ENCODE assay signal across 8 mouse cellular contexts in genomic region chr16:86838457-86839337, GRCm38 (mm10).
A peak's percentile ranks its signal among the peaks of the same experiment; 100 is the strongest.
DNase-seq lines count a peak whose midpoint lies in the region; ATAC-seq lines count a peak whose summit lies in the region.

No protein-coding gene starts in this region.

- no peak overlapping the region for H3K4me3 ChIP-seq in embryonic facial prominence, embryonic 10.5 days
- no peak overlapping the region for H3K4me3 ChIP-seq in intestine, embryonic 15.5 days (replicated peaks)
- H3K4me3 ChIP-seq in hindbrain, embryonic 16.5 days (ENCODE audit: low read length), result no peak overlapping the region

- H3K27ac ChIP-seq in embryonic facial prominence, embryonic 10.5 days (replicated peaks), result no peak overlapping the region
- no peak overlapping the region for H3K27ac ChIP-seq in intestine, embryonic 15.5 days
- H3K27ac ChIP-seq in hindbrain, embryonic 16.5 days (ENCODE audit: low read depth, low read length), result no peak overlapping the region

- no peaks in the 10 kb centered on the region for H3K9me3 ChIP-seq in embryonic facial prominence, embryonic 10.5 days
- H3K9me3 ChIP-seq in intestine, embryonic 15.5 days, result no peaks in the 10 kb centered on the region
- no peaks in the 10 kb centered on the region for H3K9me3 ChIP-seq in hindbrain, embryonic 16.5 days (ENCODE audit: control insufficient read depth, low read length)

- intact Hi-C loops in left cerebral cortex, postnatal 14 days (cut with DNase I), result no loop called here

- ATAC-seq in intestine, embryonic 15.5 days, result peak; percentile 61
- no peak for ATAC-seq in monocyte, adult 5-6 weeks (replicated peaks; ENCODE audit: insufficient number of reproducible peaks, low FRiP score, low TSS enrichment, poor library complexity, severe bottlenecking)
- ATAC-seq in hindbrain, embryonic 16.5 days, result no peak

- H3K4me2 ChIP-seq in intestine, embryonic 15.5 days (replicated peaks), result no peak overlapping the region
- no peak overlapping the region for H3K4me2 ChIP-seq in hindbrain, embryonic 16.5 days (ENCODE audit: low read length)

- H3K4me1 ChIP-seq in embryonic facial prominence, embryonic 10.5 days, result peaks cover 9% of the 10 kb centered on the region
- no peaks in the 10 kb centered on the region; the same call in 1 of the 2 replicates for H3K4me1 ChIP-seq in intestine, embryonic 15.5 days (replicated peaks)
- H3K4me1 ChIP-seq in hindbrain, embryonic 16.5 days (ENCODE audit: control insufficient read depth, insufficient read depth, low read depth, low read length), result no peaks in the 10 kb centered on the region

- 53% methylated on average over 6 of the region's 6 CpGs for whole genome bisulfite sequencing in embryonic facial prominence, embryonic 10.5 days
- 31% methylated on average over 6 of the region's 6 CpGs for WGBS in intestine, embryonic 15.5 days
- 50% methylated on average over 6 of the region's 6 CpGs for WGBS in hindbrain, embryonic 16.5 days

- DNase-seq in left cerebral cortex, postnatal 14 days (ENCODE audit: low spot score in 2 of 2), result peak; percentile 5 to 20
- no peak for DNase-seq in left cerebral cortex, adult 9 months (ENCODE audit: low spot score in 2 of 2)
- DNase-seq in embryonic facial prominence, embryonic 10.5 days (ENCODE audit: low spot score), result peak; percentile 12
- peak; percentile 15 for DNase-seq in retina, postnatal 1 day
- DNase-seq in B cell, adult 2 months, result no peak

- no peaks in the 10 kb centered on the region for H3K36me3 ChIP-seq in embryonic facial prominence, embryonic 10.5 days (replicated peaks)
- H3K36me3 ChIP-seq in intestine, embryonic 15.5 days, result no peaks in the 10 kb centered on the region
- no peaks in the 10 kb centered on the region for H3K36me3 ChIP-seq in hindbrain, embryonic 16.5 days (ENCODE audit: control insufficient read depth, insufficient read depth, low read length)

- H3K27me3 ChIP-seq in embryonic facial prominence, embryonic 10.5 days (replicated peaks; ENCODE audit: low read depth, poor library complexity, severe bottlenecking), result no peaks in the 10 kb centered on the region
- H3K27me3 ChIP-seq in intestine, embryonic 15.5 days (replicated peaks), result no peaks in the 10 kb centered on the region
- H3K27me3 ChIP-seq in hindbrain, embryonic 16.5 days (replicated peaks; ENCODE audit: control insufficient read depth, insufficient read depth, low read length), result no peaks in the 10 kb centered on the region

- H3K9ac ChIP-seq in intestine, embryonic 15.5 days, result no peak overlapping the region
- no peak overlapping the region for H3K9ac ChIP-seq in hindbrain, embryonic 16.5 days (ENCODE audit: low read depth, low read length)

Comparison
In these comparisons a context has a peak if more than half of its experiments do, and no peak if none do; other contexts are left out.
1. DNase-seq: peak in left cerebral cortex, postnatal 14 days (2 of 2), embryonic facial prominence, embryonic 10.5 days (single experiment) and retina, postnatal 1 day (single experiment); none in left cerebral cortex, adult 9 months (0 of 2) and B cell, adult 2 months (0 of 2).